Mouse (Mus musculus): ENCODE measurements at regions not wholly inside any gene's neighbourhood (a gene's known extent, or its start where the extent isn't known, plus 50 kb on each side); places are given as distances from the start of the nearest gene placed in this dataset.

DNA sequence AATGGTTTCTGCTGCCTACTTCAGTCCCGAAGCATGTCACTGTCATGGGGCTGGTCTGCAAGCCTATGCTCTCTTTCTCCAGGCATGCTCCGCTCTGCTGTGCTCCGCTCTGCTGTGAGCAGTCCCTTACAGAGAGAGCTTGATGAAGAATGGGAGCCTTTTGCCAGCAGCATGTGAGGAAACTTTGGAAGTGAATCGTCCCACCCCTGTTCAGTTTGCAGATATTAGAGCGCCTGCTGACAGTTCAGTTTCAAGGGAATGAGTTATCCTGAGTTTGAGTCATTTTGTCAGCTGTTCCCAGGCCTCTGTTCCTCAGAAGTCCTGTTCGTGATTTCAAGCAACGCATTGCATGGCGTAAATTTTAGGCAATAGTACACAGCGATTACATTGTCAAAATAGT, 173.6 kb downstream of the Gm19410 start:
- DNase-seq = no peak

DNA sequence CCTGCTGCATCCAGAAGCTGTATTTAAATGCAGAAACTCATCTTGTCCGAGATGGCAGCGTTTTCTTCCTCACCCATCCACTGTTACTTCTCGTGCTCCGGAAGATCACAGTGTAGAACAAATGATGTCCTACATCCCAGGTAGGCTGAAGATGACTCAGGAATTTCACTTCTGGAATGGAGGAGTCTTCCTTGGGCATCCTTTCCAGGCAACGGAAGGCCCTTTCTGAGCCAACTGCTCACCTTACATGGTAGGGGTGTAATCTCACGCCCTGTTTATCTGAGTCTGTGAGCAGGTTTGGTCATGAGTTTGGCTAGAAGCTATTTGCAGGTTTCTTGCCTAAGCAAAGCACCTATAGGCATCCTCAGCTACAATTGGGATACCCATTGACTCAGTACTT, 176.9 kb downstream of the Gm19410 start:
- DNase-seq = no peak

DNA sequence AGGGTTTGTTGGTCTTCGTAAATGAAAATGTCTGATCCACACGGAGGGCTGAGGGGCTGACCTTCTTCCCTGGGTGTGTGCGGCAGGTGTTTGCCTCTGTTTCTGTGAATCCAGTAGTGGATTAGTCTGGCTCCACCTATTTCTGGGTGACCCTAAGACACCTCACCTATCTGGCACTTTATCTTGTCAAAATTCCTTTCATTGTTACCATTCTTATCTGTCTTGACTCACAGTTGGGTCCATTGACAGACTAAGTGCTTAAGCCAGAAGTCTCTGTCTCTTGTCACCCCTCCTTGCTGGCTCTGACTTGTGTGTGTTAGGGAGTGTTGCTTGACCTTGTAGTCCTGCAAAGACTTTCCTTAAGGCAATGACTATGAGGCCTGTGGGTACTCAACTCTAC, 178.1 kb downstream of the Gm19410 start:
- DNase-seq = no peak

GRCm38 (mm10) chr8:35944461-35944860, 178.9 kb downstream of the Gm19410 start:
- DNase-seq = no peak

- DNase-seq = peak; percentile 38
Measured at GRCm38 (mm10) chr8:35946539-35946940, 180.9 kb downstream of the Gm19410 start.

DNA sequence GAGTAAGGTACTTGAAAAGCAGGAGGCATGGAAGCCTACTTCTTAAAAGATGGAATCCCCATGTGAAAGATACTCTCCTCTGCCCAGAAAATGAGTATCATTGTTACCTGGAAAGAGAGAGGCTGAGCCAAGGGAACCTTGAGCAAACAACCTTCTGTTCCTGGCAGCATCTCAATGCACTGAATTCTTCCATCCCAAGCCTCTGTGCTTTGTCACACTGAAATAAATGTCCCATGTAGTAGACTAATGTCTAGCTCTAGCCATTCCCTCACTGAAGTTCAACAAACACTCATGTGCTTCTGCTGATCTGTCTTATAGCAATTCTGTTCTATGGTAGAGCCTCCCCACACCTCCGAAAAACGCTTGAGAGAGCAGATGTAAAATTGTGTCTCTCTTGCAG, 182.6 kb downstream of the Gm19410 start:
- DNase-seq = no peak

GRCm38 (mm10) chr8:35948751-35949183, 183.2 kb downstream of the Gm19410 start:
- peak; percentile 49 for DNase-seq

DNA sequence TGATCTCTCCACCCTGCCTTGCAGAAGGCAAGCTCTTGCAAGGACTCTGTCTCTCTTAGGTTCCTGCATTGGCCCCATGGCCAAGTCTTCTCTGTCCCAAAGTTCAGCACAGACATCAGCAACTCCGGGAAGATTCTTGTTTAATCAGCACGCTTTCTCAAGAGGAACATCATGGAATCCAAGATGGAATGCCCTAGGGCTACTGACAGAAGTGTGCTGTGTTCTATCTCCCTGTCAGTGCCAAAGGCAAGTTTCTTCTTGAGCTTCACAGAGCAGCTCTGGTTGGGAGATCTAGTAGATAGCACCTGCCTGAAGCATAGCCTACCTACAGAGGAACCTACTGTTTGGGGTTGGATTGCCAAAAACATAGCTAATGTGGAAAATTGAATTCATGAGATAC, 189.9 kb downstream of the Gm19410 start:
- no peak for DNase-seq

DNA sequence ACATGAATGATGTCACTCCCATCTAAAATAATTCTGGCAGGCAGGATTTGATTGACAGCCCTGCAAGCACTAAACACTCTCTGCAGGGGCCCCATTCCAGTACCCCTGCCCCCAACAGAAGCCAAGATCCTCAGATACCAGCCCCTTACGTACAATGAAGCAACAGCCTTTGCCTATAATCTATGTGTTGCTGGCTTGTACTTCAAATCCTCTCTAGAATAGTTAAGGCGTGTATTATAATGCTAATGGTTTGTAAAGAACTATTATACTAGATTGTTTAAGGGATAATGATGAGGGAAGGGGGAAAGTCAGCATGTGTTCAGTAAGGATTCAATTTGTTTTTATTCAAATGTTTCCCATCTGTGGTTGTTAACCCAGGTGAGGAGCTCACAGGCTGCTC, 190.7 kb downstream of the Gm19410 start:
- DNase-seq = no peak

DNA sequence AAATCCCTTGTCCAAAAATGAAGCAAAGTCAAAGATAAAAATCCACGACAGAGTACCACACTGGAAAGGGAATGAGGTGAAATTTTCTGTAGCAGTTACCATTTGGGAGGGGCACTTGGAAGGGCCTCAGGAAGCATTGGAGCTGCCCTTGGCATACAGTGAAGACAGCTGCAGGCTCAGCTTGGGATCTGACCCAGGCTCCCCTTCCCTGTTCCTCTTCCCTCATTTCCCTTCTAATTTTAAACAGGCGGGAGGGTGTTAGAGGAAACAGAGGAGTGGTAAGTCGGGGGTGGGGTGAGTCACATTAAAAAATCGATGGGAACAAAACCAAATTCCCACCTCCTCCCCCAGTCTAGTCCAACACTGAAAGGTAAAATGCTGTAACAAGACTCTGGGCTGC, 193.6 kb downstream of the Gm19410 start:
- no peak for DNase-seq

DNA sequence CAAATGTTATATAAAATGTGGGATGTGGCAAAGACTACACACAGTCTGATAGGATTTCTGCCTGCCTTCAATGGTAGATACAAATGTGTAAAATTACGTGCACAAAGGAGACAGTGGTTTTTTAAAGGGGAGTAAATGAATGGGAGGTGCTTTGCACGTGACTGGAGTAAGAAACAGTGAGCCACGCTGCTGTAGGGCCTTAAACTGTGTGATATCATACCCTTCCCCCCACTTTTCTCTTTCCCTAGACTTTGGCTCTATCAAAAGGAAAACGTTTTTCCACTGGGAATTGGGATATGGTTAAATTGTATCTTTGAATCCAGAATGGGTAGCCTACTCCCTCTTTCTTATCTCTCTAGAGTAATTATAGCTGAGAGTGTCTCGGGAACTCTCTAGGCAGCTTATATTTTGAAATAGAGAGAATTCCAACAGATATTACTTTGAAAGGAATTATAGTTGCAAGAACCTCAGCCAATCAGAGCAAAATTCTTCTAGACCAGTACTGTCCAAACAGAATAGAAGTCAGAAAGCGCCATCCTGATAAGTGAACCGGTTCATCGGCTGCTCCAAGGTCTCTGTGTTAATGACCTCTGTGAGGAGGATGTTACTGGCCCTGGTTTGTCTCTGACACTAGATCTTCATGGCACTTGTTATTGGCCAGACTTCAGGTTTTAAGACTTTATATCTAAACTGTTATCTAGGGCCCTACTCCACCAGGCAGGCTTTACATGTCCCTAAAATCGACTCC, 195.5 kb downstream of the Gm19410 start:
- DNase-seq = no peak

- DNase-seq = peak; percentile 30
Measured at GRCm38 (mm10) chr8:35961615-35962220, 196.1 kb downstream of the Gm19410 start.

GRCm38 (mm10) chr8:35964932-35965331, 199.3 kb downstream of the Gm19410 start:
- DNase-seq = peak; percentile 20

GRCm38 (mm10) chr8:35968341-35968740, 202.8 kb downstream of the Gm19410 start:
- no peak for DNase-seq

DNA sequence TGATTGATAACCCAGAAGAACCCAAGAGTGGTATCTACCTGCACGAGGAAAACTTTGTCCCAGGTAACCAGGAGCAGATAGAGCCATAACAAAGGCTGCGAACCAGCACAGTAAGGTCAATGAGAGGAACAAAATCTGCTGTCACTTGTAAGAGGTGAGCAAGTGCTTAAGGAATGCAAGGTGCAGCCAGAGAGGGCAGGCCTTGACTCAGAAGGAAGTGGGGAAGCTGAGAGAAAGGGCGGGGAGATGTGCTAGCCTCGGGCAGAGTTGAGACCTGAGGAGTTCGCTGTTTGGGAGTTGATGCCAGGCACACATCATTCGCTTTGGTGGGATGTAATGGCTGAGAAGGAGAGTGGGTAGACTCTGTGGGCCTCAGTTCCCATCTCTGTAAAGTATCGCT, 205.5 kb downstream of the Gm19410 start:
- no peak for DNase-seq

DNA sequence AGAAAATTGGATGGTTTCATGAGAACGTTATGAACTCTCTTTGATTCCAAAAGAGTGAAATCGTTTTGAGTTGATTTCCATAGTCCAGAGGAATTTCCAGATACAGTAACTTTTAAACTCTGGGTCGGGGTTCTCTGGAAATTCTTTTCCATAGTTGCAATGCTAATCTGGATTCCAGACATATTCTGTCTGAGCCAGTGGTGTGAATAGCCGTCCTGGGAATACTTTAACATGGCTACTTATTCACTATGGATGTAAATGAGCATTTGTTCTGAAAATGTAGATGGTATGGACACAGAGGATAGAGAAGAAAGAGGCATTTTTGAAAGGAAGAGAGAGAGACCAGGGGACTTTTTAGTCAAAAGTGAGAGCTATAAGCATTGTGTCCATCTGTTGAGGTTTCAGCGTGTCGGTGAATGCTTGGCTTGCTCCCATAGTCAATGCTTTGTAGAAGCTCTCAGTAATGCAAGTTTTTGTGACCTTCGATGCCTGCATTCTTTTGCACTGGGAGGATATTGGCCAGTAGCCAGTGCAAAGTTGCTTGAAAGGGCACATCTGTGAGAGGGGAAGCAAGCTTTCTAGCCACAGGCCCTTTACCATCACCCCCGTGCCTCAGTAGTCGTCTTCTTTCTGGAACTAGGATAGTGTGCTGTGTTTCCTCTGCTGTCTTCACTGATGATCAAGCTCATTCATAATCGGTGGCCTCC, 208.9 kb downstream of the Gm19410 start:
- DNase-seq = no peak

DNA sequence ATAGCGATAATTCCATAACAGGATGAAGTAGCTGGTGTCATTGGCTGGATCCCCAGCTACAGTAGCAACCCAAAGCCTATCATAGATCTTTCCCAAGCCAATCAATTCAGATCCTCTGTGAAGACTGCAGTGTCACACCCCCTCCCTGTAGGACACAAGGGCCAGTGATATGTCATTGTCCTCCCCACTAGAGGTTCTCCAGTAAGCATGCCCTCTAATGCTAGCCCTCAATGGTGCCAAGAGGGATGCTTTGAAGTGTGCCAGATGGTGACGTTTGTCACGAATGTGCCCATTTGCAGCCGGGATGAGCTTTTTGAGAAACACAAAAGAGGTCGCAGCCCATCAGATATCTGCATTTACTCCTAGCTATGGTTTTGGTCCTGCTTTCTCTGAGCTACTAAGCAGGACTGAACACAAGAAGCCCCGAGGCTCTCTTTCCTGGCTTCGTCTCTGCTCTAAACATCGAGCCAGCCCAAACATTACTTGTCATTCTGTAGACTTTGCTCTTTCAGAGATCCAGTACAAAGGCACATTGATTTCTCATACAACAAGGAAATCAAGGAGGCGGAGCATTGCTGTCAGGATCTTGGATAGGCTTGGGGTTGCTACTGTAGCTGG, 214.2 kb downstream of the Gm19410 start:
- DNase-seq = no peak

DNA sequence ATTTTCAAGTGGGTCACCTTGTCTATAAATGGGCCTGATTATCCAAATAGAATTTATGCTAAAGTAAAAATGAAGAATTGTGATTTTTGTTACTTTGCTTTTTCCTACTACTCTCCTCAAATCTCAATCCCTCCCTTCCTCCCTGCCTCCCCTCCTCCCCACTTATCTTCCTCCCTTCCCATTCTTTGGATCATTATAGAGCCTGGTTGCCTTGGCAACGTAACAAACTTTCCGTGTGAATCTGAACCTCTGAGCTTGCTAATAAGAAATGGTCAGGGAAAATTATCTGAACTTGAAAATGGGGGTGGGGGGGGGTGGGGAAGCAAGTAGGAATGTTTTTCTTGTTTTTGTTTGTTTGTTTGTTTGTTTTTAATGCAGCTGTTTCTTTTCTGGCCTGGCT, 217.5 kb downstream of the Gm19410 start:
- DNase-seq = no peak

- no peak for DNase-seq
Measured at GRCm38 (mm10) chr8:35985152-35985689, 219.6 kb downstream of the Gm19410 start.

GRCm38 (mm10) chr8:35987327-35987726, 221.7 kb downstream of the Gm19410 start:
- DNase-seq = no peak

DNA sequence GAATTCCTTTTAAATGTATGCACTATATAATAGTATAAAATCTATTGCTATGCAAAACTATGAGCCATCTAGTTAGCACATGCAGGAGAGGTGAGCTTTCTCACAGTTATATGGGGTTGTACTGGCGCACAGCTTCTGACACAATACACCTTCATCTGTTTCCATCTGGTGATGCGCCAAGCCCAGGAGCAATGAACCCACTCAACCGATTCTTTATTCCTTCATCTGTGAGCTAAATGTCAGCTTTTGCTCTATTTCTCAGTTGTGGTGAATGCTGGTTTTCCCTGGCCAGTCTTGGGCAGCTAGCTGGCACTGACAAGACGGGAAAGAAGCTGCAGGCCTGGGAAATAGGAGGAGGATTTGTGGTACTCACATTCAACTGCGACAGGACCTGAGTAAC, 225.4 kb downstream of the Gm19410 start:
- DNase-seq = no peak

DNA sequence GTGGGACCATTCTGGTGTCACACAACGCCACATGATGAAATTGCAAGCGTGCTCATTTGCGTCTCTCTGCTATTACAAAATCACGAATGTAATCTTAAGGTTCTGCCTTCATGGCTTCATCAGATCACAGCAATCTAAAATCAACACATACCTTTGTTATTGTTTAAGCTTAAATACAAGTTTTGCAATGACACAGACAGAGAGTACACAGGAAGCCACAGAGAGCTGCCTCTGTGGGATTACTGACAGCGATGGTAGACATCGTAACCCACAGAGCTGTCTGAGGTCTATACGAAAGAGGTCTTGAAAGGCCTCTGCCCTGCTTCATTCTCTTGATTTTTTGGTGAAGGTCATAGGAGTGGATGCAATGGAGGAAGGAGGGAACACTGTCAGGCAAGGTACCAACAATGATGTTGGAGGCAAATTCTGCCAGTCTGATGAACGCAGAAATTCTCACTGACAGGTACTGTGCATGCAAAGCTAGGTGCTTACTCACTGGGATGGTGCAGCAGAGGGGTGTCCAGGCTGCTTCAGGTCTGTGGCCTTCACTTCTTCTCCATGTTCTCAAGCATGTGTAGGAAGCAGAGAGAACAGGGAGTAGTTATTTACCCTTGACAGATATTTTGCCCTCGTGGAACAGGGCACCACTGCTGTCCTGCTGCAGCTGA, 226.5 kb downstream of the Gm19410 start:
- no peak for DNase-seq
